Comparison of ENCODE assay signal across 14 mouse cellular contexts in genomic region chr17:79775216-79775615, GRCm38 (mm10).
"Had no signal": no experiment of that assay in that cellular context is flagged by ENCODE, and none has a peak within 500 bp of the region (broad histone marks: within the 10 kb centered on the region; RNA-seq: fewer than 3 reads in every experiment).

No protein-coding gene starts in this region.

- H3K4me3 ChIP-seq: limb, embryonic 10.5 days; liver, embryonic 15.5 days; megakaryocyte, embryonic 14.5 days; neural tube, embryonic 15.5 days had no signal

- H3K9me3 ChIP-seq: limb, embryonic 10.5 days; liver, embryonic 15.5 days; neural tube, embryonic 15.5 days had no signal

- ATAC-seq: hindbrain, postnatal 0 days had no signal

- H3K27me3 ChIP-seq: liver, embryonic 15.5 days; megakaryocyte, embryonic 14.5 days; neural tube, embryonic 15.5 days had no signal

- H3K36me3 ChIP-seq: limb, embryonic 10.5 days; liver, embryonic 15.5 days; neural tube, embryonic 15.5 days had no signal

- H3K4me2 ChIP-seq: liver, embryonic 11.5 days; liver, embryonic 15.5 days; neural tube, embryonic 15.5 days had no signal

- H3K27ac ChIP-seq: hindbrain, postnatal 0 days; limb, embryonic 10.5 days; liver, embryonic 15.5 days; macrophage; neural tube, embryonic 15.5 days; stomach, postnatal 0 days had no signal

- DNase-seq: kidney, adult 18-20 months; kidney, postnatal 10 days; kidney, postnatal 4 days; lung, adult 2 months; lung, postnatal 10 days; midbrain, embryonic 14.5 days had no signal

- H3K9ac ChIP-seq: liver, embryonic 15.5 days; neural tube, embryonic 15.5 days had no signal

- H3K4me1 ChIP-seq: liver, embryonic 15.5 days; megakaryocyte, embryonic 14.5 days had no signal
